Mouse (Mus musculus): ENCODE data around the gene Dst. TPM values are rescaled to one million over a fixed set of nuclear protein-coding genes. Genes with fewer than 3 reads are reported as not detected.
"Not testable (repeated sequence)": the region's sequence is repeated elsewhere in the genome, so short reads cannot be mapped to it uniquely, and the experiment has no call there.

Gene Dst
- polyA plus RNA-seq, 1 experiment from 2014 or later = 11.9 TPM

GRCm38 (mm10) chr1:34287731-34288130, 379.7 kb downstream of the Dst start:
- DNase-seq (ENCODE audit: low spot score) = no peak

GRCm38 (mm10) chr1:34288181-34288580, 380.2 kb downstream of the Dst start:
- DNase-seq (ENCODE audit: low spot score) = no peak

- DNase-seq (ENCODE audit: low spot score) = no peak
Observed at GRCm38 (mm10) chr1:34288721-34289471, 380.9 kb downstream of the Dst start.

GRCm38 (mm10) chr1:34289472-34289748, 381.4 kb downstream of the Dst start:
- DNase-seq (ENCODE audit: low spot score) = no peak

DNA sequence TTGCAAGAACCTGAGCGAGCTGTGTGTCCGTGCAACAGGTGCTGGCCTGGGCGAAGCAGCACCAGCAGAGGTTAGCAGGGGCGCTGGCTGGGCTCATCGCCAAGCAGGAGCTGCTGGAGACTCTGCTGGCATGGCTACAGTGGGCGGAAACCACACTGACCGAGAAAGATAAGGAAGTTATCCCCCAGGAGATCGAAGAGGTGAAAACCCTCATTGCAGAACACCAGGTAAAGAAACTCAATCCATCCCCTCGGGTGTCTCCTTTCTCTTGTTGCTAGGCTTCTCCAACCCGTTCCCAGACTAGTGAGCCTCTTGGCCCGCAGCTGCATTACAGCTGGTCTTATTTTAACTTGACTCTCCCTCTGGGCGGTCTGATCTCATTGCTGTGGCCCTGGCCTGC, 382.3 kb downstream of the Dst start:
- no peak for DNase-seq (ENCODE audit: low spot score)

DNA sequence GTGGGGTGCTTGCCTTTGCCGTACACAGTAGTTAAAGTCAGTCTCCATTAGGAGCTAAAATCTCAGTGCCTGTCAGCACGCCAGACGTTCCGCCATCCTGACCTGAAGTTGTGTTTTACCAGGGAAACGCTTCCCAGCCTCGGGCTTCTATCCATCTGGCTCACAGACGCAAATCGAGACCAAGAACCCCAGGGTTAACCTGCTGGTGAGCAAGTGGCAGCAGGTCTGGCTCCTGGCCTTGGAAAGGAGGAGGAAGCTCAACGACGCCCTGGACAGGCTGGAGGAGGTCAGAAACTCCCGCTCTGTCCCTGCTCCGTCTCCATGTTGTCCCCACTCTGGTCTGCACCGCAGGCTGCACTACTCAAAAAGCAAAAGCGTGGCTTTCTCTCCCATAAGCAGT, 385.2 kb downstream of the Dst start:
- DNase-seq (ENCODE audit: low spot score) = no peak

- no peak for DNase-seq (ENCODE audit: low spot score)
Observed at GRCm38 (mm10) chr1:34297636-34298035, 389.6 kb downstream of the Dst start.

GRCm38 (mm10) chr1:34298631-34299184, 390.7 kb downstream of the Dst start:
- no peak for DNase-seq (ENCODE audit: low spot score)

- DNase-seq (ENCODE audit: low spot score) = no peak
Observed at GRCm38 (mm10) chr1:34299507-34299906, 391.5 kb downstream of the Dst start.

GRCm38 (mm10) chr1:34300309-34300980, 392.4 kb downstream of the Dst start:
- DNase-seq (ENCODE audit: low spot score) = no peak

- no peak for DNase-seq (ENCODE audit: low spot score)
Observed at GRCm38 (mm10) chr1:34304227-34304626, 396.2 kb downstream of the Dst start.

GRCm38 (mm10) chr1:34306741-34307140, 398.7 kb downstream of the Dst start:
- DNase-seq (ENCODE audit: low spot score) = no peak

DNA sequence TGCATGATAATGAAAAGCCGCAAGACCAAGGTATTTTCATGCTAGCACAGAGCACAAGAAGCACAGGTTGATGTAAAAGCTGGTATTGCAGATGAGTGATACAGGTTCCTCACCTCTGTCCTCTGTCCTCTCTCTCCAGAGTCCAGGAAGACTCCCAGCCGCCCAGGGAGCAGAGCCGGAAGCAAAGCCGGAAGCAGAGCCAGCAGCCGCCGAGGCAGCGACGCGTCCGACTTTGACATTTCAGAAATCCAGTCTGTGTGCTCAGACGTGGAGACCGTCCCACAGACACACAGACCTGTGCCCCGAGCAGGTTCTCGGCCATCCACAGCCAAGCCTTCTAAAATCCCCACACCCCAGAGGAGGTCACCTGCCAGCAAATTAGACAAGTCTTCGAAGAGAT, 399.2 kb downstream of the Dst start:
- DNase-seq (ENCODE audit: low spot score) = no peak

DNA sequence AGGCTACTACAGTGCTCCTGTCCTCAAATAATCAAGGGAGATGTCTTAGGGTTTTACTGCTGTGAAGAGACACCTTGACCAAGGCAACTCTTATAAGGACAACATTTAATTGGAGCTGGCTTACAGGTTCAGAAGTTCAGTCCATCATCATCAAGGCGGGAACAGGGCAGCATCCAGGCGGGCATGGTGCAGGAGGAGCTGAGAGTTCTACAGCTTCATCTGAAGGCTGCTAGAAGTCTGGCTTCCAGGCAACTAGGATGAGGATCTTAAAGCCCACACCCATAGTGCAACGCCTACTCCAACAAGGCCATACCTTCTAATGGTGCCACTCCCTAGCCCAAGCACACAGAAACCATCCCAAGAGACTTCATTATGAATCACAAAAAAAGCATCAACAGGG, 400.8 kb downstream of the Dst start:
- DNase-seq (ENCODE audit: low spot score) = not testable (repeated sequence)

DNA sequence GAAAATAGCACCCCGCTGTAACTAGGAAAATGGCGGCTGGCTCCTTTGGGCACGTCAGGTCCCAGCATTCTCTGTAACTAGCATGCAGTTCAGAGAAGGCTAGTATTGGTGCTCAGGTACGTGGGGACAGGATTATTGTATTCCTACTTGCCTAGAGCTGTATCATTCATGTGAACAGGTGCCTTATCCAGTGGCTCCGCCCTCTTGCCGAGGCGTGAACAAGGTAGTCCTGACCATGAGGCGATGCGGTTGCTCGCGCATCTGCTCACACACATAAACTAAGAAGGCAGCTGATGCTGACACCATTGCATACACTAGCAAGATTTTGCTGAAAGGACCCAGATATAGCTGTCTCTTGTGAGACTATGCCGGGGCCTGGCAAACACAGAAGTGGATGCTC, 401.4 kb downstream of the Dst start:
- no peak for DNase-seq (ENCODE audit: low spot score)

DNA sequence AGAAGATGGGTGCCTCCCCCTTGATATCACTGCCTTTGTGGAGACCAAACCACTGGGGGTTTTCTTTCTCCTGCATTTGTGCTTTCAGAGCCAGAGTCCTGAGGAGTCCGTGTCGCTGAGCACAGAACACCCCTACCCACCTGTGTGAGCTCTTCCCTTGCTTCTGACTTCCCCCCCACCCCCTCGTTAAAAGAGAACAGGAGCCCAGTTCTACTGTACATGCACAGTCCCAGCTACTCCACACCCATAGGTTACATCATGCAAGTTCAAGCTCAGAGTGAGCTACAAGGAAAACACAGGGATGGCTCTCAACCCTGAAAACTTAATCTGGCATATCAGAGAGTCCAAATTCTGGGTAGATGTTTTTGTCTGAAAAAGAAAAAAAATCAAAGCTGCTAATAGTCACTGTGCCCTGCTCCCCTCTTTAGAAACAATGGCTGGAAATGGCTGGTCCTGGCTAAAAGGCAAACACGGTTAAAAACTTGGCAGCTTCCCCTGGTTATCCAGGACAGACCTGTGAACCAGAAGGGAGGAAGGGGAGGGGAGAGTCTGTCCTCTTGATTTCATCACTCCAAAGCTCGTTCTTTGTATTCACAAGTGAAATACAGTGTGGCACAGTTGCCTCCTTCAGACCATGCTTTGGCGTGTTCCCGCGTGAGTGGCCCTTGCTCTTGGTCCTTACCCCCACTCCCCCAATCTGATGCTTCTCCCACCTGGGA, 402.7 kb downstream of the Dst start:
- no peak for DNase-seq (ENCODE audit: low spot score)

GRCm38 (mm10) chr1:34312806-34313205, 404.8 kb downstream of the Dst start:
- DNase-seq (ENCODE audit: low spot score) = no peak

GRCm38 (mm10) chr1:34315381-34315780, 407.4 kb downstream of the Dst start:
- no peak for DNase-seq (ENCODE audit: low spot score)

DNA sequence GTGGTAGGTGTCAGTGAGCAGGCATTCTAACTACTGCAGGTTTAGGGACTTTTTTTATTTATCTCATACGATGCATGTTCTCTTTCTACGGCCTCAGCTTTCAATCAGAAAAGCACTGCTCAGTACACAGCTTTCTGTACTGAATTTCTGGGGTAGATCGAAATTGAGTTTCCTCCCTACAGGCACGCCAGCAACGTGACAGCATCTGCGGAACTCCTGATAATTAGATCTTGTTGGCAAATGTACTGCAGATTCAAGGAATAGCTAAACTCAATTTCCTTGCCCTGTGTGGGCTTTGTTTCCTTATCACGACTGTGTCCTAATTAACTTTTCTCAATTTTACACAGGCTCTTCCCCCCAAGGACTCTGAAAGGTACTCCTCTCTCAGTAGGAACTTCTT, 416.2 kb downstream of the Dst start:
- DNase-seq (ENCODE audit: low spot score) = no peak

DNA sequence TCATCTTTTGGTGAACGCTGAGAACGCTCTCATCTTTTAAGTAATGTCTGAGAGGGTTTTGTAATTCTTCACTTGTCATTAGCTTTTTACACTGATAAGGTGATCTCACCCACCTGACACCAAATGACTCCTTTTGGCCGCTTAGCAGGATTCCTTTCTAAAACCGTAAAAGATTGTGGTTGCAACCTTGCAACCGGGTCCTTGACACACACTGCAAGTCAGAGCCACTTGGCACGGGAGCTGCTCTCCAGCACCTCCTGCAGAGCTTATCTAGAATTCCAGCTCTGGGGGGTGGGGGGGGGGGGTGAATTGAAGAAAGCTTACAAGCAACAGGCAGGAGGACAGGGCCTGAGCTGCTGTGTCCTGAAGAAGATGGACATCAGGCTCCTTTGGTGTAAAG, 420.6 kb downstream of the Dst start:
- no peak for DNase-seq (ENCODE audit: low spot score)

GRCm38 (mm10) chr1:34331767-34332166, 423.7 kb downstream of the Dst start:
- DNase-seq (ENCODE audit: low spot score) = no peak

Measured in thymus, postnatal 0 days (tissue).